In the genomic region with DNA sequence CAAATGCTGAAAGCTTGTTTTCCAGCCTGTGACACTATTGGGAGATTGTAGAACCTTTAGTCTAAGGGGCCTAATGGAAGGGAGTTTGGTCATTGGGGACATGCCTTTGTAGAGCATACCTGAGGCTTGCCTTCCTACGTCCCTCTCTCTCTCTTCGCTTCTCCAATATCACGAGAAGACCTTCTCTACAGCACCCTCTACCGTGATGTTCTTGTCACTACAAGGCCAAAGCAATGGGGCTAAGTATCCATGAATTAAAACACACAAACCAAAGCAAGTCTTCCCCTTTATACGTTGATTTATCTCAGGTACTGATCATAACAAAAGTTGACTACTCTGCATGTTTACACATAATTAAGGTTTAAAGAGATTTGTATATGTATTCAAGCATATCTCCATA, we compare ENCODE assay signal across 11 mouse cellular contexts. TPM values are rescaled to one million over a fixed set of nuclear protein-coding genes. Genes with fewer than 3 reads are reported as not detected.
A peak's percentile ranks its signal among the peaks of the same experiment; 100 is the strongest.
DNase-seq lines count a peak whose midpoint lies in the region; ATAC-seq and TF ChIP-seq lines count a peak whose summit lies in the region.
"Had no signal": no experiment of that assay in that cellular context is flagged by ENCODE, and none has a peak within 500 bp of the region (broad histone marks: within the 10 kb centered on the region; RNA-seq: fewer than 3 reads in every experiment).

No protein-coding gene starts in this region.

- H3K9me3 ChIP-seq in heart, embryonic 10.5 days: no peaks in the 10 kb centered on the region
- H3K9me3 ChIP-seq in G1E (replicated peaks): no peaks in the 10 kb centered on the region
- H3K9me3 ChIP-seq: hindbrain, embryonic 12.5 days had no signal

- no peak overlapping the region for H3K27ac ChIP-seq in heart, embryonic 10.5 days
- H3K27ac ChIP-seq: hindbrain, embryonic 12.5 days had no signal

- TF ChIP-seq CTCF in G1E (IDR thresholded peaks at IDR 0.05; ENCODE audit: low read depth, low read length): peak; percentile 76

- H3K27me3 ChIP-seq in heart, embryonic 10.5 days (ENCODE audit: insufficient read depth, poor library complexity, severe bottlenecking): no peaks in the 10 kb centered on the region
- H3K27me3 ChIP-seq in G1E (ENCODE audit: insufficient read depth, low read length): no peaks in the 10 kb centered on the region
- H3K27me3 ChIP-seq: hindbrain, embryonic 12.5 days had no signal

- H3K36me3 ChIP-seq in heart, embryonic 10.5 days: no peaks in the 10 kb centered on the region
- H3K36me3 ChIP-seq in G1E (replicated peaks): peaks cover 5% of the 10 kb centered on the region
- H3K36me3 ChIP-seq: hindbrain, embryonic 12.5 days had no signal

- 29% methylated on average over 5 of the region's 5 CpGs for WGBS in heart, embryonic 10.5 days

- DNase-seq in heart, postnatal 4 days: peak; percentile 10
- DNase-seq in heart, embryonic 10.5 days (ENCODE audit: low spot score): no peak
- DNase-seq in 3T3-L1 (ENCODE audit: low read depth, low spot score) (peak; percentile 15), G1E (ENCODE audit: low spot score) (peak; percentile 8)
- no peak for DNase-seq in urinary bladder, postnatal 25 days (ENCODE audit: low spot score)
- no peak for DNase-seq in frontal cortex, postnatal 10 days (ENCODE audit: low spot score in 2 of 2)
- DNase-seq: cerebellum, adult 2 months had no signal

- no peak overlapping the region for H3K4me3 ChIP-seq in heart, embryonic 10.5 days
- no peak overlapping the region for H3K4me3 ChIP-seq in G1E (ENCODE audit: low read depth, low read length)
- H3K4me3 ChIP-seq: hindbrain, embryonic 12.5 days had no signal

- no peaks in the 10 kb centered on the region for H3K4me1 ChIP-seq in heart, embryonic 10.5 days
- H3K4me1 ChIP-seq in G1E (ENCODE audit: insufficient read depth, low read depth, low read length): peaks cover 62% of the 10 kb centered on the region
- H3K4me1 ChIP-seq: hindbrain, embryonic 12.5 days had no signal

- ATAC-seq in G1E (ENCODE audit: extremely low read depth, insufficient number of reproducible peaks, low FRiP score, poor library complexity, severe bottlenecking): 0 out of 2 replicates have a peak, but pooled peaks have one; percentile 28
- peak; percentile 67 for ATAC-seq in granulocyte monocyte progenitor cell, adult 5-6 weeks (replicated peaks; ENCODE audit: poor library complexity, severe bottlenecking)
- ATAC-seq in erythroblast, adult 5-6 weeks (replicated peaks; ENCODE audit: low FRiP score, poor library complexity, severe bottlenecking): no peak
- ATAC-seq: forebrain, embryonic 16.5 days had no signal

RNA-seq across cellular contexts. Expression of a gene that starts 8.9 kb away (rescaled TPM):
- total RNA-seq in heart, postnatal 4 days (2021): not detected
- not detected in 2 replicates for polyA plus RNA-seq in heart, embryonic 10.5 days (2016; fragmentation: Nextera tagmentation; extraction: Ambion mirVana)
- 2.7 and 2.8 TPM in 2 replicates for total RNA-seq in G1E (2014; fragmentation: Nextera tagmentation)
- total RNA-seq in G1E (2017): 0.38 and 0.76 TPM in 2 replicates
- 0.58 and 1.2 TPM in 2 replicates for polyA plus RNA-seq in G1E (2012)
- not detected in 2 replicates for total RNA-seq in granulocyte monocyte progenitor cell, adult 5-6 weeks (2014; fragmentation: Nextera tagmentation)
- not detected in 2 replicates for total RNA-seq in granulocyte monocyte progenitor cell, adult 5-6 weeks (2017)
- total RNA-seq in erythroblast, adult 5-6 weeks (2015; ENCODE audit: low replicate concordance): not detected in 2 replicates
- total RNA-seq in erythroblast, adult 5-6 weeks (2017; ENCODE audit: low replicate concordance): not detected in 2 replicates

Comparison
In these comparisons a context has a peak if more than half of its experiments do, and no peak if none do; other contexts are left out.
1. DNase-seq: peak in heart, postnatal 4 days (single experiment), 3T3-L1 (single experiment) and G1E (single experiment); none in heart, embryonic 10.5 days (single experiment), urinary bladder, postnatal 25 days (single experiment) and frontal cortex, postnatal 10 days (0 of 2).